Mouse (Mus musculus) cerebellum, adult 11-12 months (tissue): ENCODE data around the gene Agmat.
"Not testable (repeated sequence)": the region's sequence is repeated elsewhere in the genome, so short reads cannot be mapped to it uniquely, and the experiment has no call there.

ENCODE experiments used
- DNase-seq: peaks from one replicate; pipeline ENCODE4 v3.0.0; 2022

Gene Agmat

GRCm38 (mm10) chr4:141736856-141737255 is 9.6 kb upstream of the Agmat start:
- DNase-seq, result no peak

DNA sequence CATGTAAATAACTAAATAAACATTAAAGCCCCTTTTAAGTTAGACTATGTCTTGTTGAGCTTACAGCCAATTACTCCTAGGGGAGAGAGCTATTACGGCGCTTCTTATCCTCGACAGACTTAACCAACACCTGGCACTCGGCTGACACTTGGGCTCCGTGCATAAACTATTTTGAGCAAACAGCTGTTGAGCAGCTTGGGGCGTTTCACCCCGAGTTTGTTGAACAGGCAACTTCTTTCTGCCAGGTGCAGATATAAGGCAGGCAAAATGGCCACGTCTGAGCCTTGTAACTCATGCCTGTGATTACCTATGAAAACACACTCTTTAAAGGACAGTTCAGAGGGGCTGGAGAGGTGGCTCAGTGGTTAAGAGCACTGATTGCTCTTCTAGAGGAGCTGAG is 8.5 kb upstream of the Agmat start:
- DNase-seq, result no peak

DNA sequence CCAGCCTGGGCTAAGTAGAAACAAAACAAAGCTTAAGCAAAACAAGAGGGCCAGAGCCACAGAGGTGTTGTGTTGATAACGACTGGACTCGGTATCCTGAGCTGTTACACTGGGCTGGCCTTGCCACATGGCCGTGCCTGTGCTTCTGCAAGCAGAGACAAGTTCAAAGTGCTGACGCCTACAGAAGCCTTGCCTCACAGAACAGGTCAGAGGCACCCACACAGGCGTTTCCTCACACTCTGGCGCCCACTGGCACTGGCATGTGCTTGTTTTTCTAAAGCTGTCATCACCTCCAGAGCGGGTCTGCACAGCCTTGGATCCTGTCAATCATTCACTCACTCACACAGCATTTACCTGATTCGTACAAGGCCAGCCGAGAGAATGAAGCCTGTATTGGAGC is 4.6 kb upstream of the Agmat start:
- DNase-seq, result no peak

DNA sequence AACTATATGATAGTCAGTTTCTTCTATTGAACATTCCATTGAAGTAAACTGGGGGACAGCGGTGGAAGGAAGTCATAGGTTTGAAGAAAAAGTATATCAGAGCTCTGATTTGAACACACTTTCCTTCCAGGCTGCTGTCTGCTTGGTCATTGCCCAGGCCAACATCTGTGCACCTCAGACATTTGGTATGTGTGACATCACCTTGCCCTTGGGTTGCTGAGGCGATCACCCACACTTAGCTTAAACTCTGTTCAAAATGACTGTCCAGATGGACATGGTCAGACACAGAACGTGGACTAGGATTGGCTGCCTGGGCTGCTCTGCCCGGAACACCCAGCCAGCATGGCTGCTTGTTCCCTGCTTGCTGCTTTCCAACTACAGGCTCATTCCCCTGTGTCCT is 4.1 kb upstream of the Agmat start:
- DNase-seq, result no peak

- no peak for DNase-seq
Measured at GRCm38 (mm10) chr4:141749557-141749956, 3.1 kb downstream of the Agmat start.

DNA sequence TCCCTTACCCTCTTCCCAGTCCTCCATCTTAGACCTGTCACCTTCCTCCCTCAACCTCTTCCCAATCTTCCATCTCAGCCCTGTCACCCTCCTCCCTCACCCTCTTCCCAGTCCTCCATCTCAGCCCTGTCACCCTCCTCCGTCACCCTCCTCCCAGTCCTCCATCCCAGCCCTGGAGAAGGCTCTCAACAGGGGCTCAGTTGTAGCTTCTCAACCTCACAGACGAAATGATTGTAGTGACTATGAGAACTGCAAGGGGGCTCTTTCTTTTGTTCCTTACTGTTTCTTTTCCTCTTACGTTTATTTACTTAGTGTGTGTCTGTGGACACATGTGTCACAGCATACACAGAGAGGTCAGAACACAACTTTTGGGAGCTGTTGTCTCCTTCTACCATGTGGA is 4.4 kb downstream of the Agmat start:
- DNase-seq, result no peak

- DNase-seq, result no peak
Measured at GRCm38 (mm10) chr4:141751419-141752075, 5.1 kb downstream of the Agmat start.

- no peak for DNase-seq
Measured at GRCm38 (mm10) chr4:141752076-141752421, 5.6 kb downstream of the Agmat start.

DNA sequence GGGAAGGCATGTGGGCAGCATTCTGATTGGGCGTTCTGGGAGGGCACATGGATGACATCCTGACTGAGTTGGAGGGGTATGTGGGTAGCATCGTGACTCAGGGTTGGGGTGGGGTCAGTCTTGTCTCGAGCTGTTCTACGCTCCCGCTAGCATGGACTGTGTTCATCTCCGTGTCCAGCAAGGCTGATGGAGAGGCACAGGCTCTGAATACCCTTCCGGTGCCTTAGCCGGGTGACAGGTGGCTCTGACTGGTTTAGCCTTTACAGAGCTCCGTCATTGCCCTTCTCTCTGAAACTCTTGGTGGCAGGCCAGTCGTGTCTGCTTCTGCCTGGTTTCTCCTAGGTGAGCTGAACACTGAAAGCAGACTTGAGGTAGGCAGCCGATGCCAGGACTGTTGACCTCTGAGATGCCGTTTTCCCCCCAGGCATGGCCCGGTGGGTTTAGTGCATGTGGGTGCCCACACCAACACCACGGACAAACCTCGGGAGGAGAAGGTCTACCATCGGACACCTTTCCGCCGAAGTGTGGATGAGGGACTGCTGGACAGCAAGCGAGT is 9.0 kb downstream of the Agmat start:
- DNase-seq, result no peak

- no peak for DNase-seq
Measured at GRCm38 (mm10) chr4:141757124-141757523, 10.7 kb downstream of the Agmat start.

- no peak for DNase-seq
Measured at GRCm38 (mm10) chr4:141758874-141759542, 12.5 kb downstream of the Agmat start.

GRCm38 (mm10) chr4:141760942-141761341 is 14.5 kb downstream of the Agmat start:
- no peak for DNase-seq

DNA sequence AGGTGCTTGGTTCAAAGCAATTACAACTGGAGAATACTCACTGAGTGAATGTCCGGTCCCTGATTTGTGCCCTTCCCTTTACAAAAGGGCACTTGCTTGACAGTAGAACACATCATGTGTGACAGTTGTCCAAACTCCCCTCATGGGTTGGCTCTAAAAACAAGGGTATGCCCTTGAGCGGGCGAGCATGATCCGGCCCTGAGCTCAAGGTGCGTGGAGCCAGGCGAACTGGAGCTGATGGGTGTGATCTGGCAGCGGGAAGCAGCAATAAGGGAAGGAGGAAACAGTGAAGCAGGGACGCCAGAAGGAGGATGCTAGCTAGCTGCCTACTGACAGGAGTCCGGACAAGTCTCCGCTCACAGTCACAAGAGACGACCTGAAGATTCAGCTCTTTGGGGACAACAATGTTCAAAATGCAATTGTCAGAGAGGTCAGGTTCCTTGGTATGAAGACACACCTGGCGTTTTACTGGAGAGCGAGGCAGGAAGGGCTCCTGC is 15.7 kb downstream of the Agmat start:
- DNase-seq, result no peak

GRCm38 (mm10) chr4:141763476-141763875 is 17.0 kb downstream of the Agmat start:
- DNase-seq, result no peak

- no peak for DNase-seq
Measured at GRCm38 (mm10) chr4:141765008-141765407, 18.5 kb downstream of the Agmat start.

DNA sequence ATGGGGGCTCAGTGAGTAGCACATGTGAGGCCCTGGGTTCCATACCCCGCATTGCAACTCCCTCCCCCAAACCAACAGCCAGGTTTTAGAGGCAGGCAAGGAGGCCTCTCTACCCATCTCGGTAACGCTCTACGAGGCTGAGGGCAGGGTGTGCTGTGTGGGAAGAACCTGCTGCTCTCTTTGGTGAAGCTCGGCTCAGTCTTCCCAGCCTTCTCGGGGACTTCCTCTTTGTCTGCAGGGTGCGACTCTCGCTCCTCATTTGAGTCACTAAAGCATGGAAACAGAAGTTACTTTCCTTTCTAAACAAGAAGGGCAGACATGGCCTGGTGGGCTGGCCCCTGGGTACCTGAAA is 19.8 kb downstream of the Agmat start:
- peak; percentile 16 for DNase-seq

GRCm38 (mm10) chr4:141766668-141767352 is 20.3 kb downstream of the Agmat start:
- peak; percentile 40 for DNase-seq

DNA sequence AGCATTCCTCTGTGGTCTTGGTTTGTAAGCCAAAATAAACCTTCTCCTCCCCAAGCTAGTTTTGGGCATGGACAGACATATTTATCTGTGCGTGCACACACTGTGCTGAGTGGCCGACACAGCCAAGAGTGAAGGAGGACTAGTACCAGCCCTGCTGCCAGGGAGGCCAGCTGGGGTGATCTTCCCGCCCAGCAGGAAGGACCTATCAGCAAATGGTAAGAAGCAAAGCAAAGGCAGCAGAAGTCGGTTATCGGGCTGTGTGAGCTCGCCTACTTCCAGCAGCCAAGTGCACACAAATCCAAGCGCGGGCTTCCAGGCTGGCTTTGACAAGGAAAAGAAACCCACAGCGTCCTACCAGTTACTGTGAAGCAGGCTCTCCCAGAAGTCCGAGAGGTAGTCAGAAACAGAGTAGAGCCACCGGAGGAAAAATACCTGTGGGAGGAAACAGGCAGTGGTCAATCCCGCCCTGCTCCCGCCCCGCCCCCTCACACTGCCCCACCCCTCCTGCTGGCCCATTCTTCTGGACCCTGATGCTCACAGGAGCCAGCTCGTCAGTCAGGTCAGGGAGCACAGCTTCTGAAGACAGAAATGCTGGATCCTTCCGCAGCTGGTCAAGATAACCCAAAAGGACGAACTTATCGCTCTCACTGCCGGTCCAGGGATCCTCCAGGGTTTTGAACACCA is 21.0 kb downstream of the Agmat start:
- peak; percentile 83 for DNase-seq

DNA sequence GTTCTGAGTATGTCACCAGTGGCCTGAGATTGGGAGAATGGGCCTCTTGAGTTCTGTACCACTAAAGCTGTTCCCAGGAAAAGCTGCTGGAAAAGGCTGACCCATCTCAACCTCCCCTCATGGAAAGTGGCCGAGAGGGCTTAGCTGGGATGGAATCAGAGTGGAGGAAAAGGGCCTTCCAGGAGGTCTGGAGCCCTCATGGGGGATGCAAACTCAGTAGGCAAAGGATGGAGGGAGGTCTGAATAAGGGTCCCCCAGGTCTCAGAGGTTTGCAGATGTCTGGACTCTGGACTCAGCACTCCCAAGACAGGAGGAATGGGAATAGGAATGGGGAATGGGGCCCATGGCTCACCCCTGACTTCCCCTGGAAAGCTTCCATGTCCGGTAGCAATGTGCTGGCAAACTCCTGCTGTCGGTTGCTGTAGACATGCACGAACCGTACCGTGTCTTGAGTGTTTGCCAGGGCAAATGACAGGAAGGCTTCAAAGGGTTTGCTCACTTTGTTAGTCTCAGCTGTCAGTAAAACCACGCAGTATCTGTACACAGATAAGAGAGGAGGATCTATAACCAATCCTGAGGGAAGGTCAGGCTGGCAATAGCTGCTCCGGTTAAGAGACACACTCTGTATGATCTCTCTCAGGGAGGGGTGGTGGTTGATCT is 23.2 kb downstream of the Agmat start:
- no peak for DNase-seq

- DNase-seq, result no peak
Measured at GRCm38 (mm10) chr4:141771823-141772222, 25.4 kb downstream of the Agmat start.

GRCm38 (mm10) chr4:141773019-141773418 is 26.5 kb downstream of the Agmat start:
- DNase-seq, result not testable (repeated sequence)

DNA sequence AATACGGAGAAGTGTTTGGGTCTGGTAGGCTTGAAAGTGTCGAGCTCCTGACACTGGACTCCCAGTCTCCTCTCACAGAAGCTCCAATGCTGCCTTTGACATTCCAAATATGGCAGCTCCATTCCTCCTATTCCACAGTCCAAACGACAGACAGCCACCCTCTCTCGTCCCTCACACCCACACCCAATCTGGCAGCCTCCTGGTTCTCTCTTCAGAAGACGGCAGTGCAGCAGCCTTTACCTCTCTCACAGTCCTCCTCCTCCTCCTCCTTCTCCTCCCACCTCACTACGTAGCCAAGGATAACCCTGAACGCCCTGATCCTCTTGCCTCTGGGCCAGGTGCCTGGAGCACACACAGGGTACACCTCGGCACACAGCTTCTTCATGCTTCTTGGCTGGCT is 33.4 kb downstream of the Agmat start:
- no peak for DNase-seq
